Mouse (Mus musculus) duodenum, adult 2 months (tissue): Measurements from ENCODE around the gene Gm11239. TPM values are rescaled to one million over a fixed set of nuclear protein-coding genes. Genes with fewer than 3 reads are reported as not detected.

Source experiments
- polyA plus RNA-seq: library from polyadenylated mRNA; depleted of rRNA; stranded (reverse); fragments of >200 nt; gene quantifications from 2 replicates; pipeline ENCODE4 v1.2.3, GENCODE M21; 2012; ENCODE audit warnings: low replicate concordance; rRNA removed

The Gm11239 gene
- not detected in 2 replicates for polyA plus RNA-seq

DNA sequence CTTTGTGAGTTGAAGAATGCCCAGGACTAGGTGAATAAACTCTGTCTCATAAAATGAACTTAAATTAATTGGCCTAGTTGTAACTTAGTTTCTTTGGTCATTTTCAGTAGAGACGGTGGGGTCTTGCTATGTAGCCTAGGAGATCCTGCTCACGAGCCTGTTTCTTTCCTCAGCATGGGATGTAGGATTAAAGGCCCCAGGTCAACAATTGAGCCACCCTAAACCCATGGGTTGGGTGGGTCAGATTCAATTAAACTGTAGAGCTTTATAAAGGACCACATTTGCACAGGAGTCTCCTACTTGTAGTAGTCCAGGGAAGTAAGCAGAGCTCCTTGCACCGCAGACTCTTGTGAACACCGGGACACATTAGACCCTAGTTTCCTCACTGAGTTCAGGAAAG, at the start of gene Gm11239:
Gm11239 (plus strand) TSS at position 301 of the 400 bp plus-strand sequence.

GRCm38 (mm10) chr4:73622684-73623083, 45.5 kb upstream of the Gm11239 start, which contains the start of gene Gm11237:
TSS of gene Gm11237 (plus strand) at chr4:73622984.

DNA sequence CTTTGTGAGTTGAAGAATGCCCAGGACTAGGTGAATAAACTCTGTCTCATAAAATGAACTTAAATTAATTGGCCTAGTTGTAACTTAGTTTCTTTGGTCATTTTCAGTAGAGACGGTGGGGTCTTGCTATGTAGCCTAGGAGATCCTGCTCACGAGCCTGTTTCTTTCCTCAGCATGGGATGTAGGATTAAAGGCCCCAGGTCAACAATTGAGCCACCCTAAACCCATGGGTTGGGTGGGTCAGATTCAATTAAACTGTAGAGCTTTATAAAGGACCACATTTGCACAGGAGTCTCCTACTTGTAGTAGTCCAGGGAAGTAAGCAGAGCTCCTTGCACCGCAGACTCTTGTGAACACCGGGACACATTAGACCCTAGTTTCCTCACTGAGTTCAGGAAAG, 30.3 kb upstream of the Gm11239 start, which contains the start of gene Gm11236:
Gm11236 (plus strand) TSS at position 301 of the 400 bp plus-strand sequence.

DNA sequence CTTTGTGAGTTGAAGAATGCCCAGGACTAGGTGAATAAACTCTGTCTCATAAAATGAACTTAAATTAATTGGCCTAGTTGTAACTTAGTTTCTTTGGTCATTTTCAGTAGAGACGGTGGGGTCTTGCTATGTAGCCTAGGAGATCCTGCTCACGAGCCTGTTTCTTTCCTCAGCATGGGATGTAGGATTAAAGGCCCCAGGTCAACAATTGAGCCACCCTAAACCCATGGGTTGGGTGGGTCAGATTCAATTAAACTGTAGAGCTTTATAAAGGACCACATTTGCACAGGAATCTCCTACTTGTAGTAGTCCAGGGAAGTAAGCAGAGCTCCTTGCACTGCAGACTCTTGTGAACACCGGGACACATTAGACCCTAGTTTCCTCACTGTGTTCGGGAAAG, 15.1 kb downstream of the Gm11239 start, which contains the start of gene Gm428:
Gm428 (plus strand) TSS at position 301 of the 400 bp plus-strand sequence.

Other genes with a start within 250 kb of the Gm11239 start
- not detected in 2 replicates for gene Gm11238, start 60.5 kb upstream of the Gm11239 start, polyA plus RNA-seq
- not detected in 2 replicates for gene Gm11237, start 45.4 kb upstream of the Gm11239 start, polyA plus RNA-seq
- not detected in 2 replicates for gene Gm11236, start 30.2 kb upstream of the Gm11239 start, polyA plus RNA-seq
- gene Gm428, start 15.2 kb downstream of the Gm11239 start, polyA plus RNA-seq = not detected in 2 replicates
- 1.7 and 3.4 TPM in 2 replicates for gene Rasef, start 122.6 kb downstream of the Gm11239 start, polyA plus RNA-seq
- gene Gm11758, start 207.9 kb downstream of the Gm11239 start, polyA plus RNA-seq = not detected in 2 replicates
- gene Gm11757, start 222.8 kb downstream of the Gm11239 start, polyA plus RNA-seq = not detected in 2 replicates
- not detected in 2 replicates for gene Gm13871, start 237.6 kb downstream of the Gm11239 start, polyA plus RNA-seq